Comparison of ENCODE assay signal across 18 mouse cellular contexts in the genomic region with DNA sequence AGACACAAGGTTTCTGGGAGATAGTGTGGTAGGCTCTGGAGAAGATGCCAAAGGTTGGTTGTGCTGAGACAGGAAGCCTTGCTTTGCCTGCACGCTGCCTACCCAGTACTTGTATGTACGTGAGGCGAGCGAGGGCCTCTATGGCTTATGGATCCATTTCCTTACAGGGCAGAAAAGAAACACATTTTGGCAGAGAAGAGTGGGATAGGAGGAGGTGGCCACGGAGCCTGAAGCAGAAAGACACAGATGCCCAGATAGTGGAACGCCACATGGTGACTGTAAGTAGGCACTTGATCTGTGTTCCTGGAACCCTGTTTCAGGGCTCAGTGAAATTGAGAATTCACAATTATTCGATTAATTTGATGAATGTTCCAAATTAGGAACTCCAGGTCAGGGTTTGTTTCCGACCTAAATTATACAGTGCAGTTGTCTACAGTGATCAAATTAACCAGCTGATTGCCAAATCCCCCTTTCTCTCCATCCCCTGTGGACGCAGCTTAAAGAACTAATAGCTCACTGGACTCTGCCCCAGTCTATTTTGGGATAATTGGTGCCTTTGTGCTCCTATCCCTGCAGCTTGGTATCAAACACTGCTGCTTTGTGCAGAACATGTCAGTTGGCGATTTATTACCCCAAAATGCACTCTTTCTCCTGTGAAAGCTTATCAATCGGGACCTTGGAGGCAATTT.
DNase-seq lines count a peak whose midpoint lies in the region; ATAC-seq and TF ChIP-seq lines count a peak whose summit lies in the region.
"Had no signal": no experiment of that assay in that cellular context is flagged by ENCODE, and none has a peak within 500 bp of the region (broad histone marks: within the 10 kb centered on the region; RNA-seq: fewer than 3 reads in every experiment).

No protein-coding gene starts in this region.

- H3K4me1 ChIP-seq in embryonic facial prominence, embryonic 13.5 days, result peaks cover 18% of the 10 kb centered on the region
- H3K4me1 ChIP-seq in forebrain, embryonic 12.5 days, result peaks cover 13% of the 10 kb centered on the region; the same call in 1 of the 2 replicates
- H3K4me1 ChIP-seq in midbrain, postnatal 0 days (ENCODE audit: insufficient read depth, low read length), result no peaks in the 10 kb centered on the region
- H3K4me1 ChIP-seq: limb, embryonic 15.5 days had no signal

- ATAC-seq in embryonic facial prominence, embryonic 13.5 days (ENCODE audit: insufficient number of reproducible peaks, insufficient read depth, low FRiP score, low TSS enrichment, low read depth), result no peak
- ATAC-seq in forebrain, embryonic 12.5 days (ENCODE audit: low FRiP score), result peak; percentile 69; the same call in 1 of the 2 replicates
- ATAC-seq in midbrain, postnatal 0 days (ENCODE audit: low FRiP score), result no peak
- ATAC-seq: Patski had no signal

- peak; percentile 13 for DNase-seq in layer of hippocampus, postnatal 14 days (ENCODE audit: low spot score in 2 of 2)
- no peak for DNase-seq in layer of hippocampus, adult 9-11 months
- DNase-seq in midbrain, postnatal 0 days (ENCODE audit: low spot score), result peak; percentile 18
- DNase-seq in cerebellum, adult 9-10 months, result no peak
- DNase-seq in urinary bladder, postnatal 14 days (ENCODE audit: low spot score), result no peak
- DNase-seq: cerebellum, postnatal 14 days; gastrocnemius, adult 2 months; heart, postnatal 36 days; lung, adult 2 months; right cerebral cortex, postnatal 4 days had no signal

- TF ChIP-seq CTCF in midbrain, postnatal 0 days (IDR thresholded peaks at IDR 0.05), result no peak

- no peaks in the 10 kb centered on the region for H3K9me3 ChIP-seq in embryonic facial prominence, embryonic 13.5 days
- no peaks in the 10 kb centered on the region for H3K9me3 ChIP-seq in forebrain, embryonic 12.5 days
- no peaks in the 10 kb centered on the region for H3K9me3 ChIP-seq in midbrain, postnatal 0 days (ENCODE audit: low read length)
- H3K9me3 ChIP-seq: limb, embryonic 15.5 days had no signal

- peaks cover 11% of the 10 kb centered on the region for H3K27me3 ChIP-seq in embryonic facial prominence, embryonic 13.5 days
- peaks cover 4% of the 10 kb centered on the region; the same call in 1 of the 2 replicates for H3K27me3 ChIP-seq in forebrain, embryonic 12.5 days
- H3K27me3 ChIP-seq in midbrain, postnatal 0 days (ENCODE audit: insufficient read depth, low read length), result 0 out of 2 replicates have a peak, but pooled peaks cover 4% of the 10 kb centered on the region
- H3K27me3 ChIP-seq: CH12.LX; limb, embryonic 15.5 days; Patski had no signal

- H3K27ac ChIP-seq in embryonic facial prominence, embryonic 13.5 days, result no peak overlapping the region
- H3K27ac ChIP-seq in forebrain, embryonic 12.5 days, result peak overlapping the region; percentile 61; the same call in 1 of the 2 replicates
- no peak overlapping the region for H3K27ac ChIP-seq in midbrain, postnatal 0 days (ENCODE audit: low read depth, low read length)
- H3K27ac ChIP-seq: gastrocnemius, adult 2 months; kidney, postnatal 0 days; left cerebral cortex, adult 2 months; limb, embryonic 15.5 days had no signal

- H3K4me2 ChIP-seq in embryonic facial prominence, embryonic 13.5 days, result peak overlapping the region; percentile 14; the same call in 1 of the 2 replicates
- H3K4me2 ChIP-seq in forebrain, embryonic 12.5 days, result peak overlapping the region; percentile 11; the same call in 1 of the 2 replicates
- no peak overlapping the region for H3K4me2 ChIP-seq in midbrain, postnatal 0 days (ENCODE audit: low read depth, low read length, poor library complexity, severe bottlenecking)
- H3K4me2 ChIP-seq: limb, embryonic 15.5 days had no signal

- no peak overlapping the region for H3K4me3 ChIP-seq in embryonic facial prominence, embryonic 13.5 days
- H3K4me3 ChIP-seq in forebrain, embryonic 12.5 days (replicated peaks), result no peak overlapping the region
- no peak overlapping the region for H3K4me3 ChIP-seq in midbrain, postnatal 0 days (ENCODE audit: low read depth, low read length)
- H3K4me3 ChIP-seq: erythroblast, embryonic 14.5 days; gastrocnemius, adult 2 months; left cerebral cortex, adult 2 months; limb, embryonic 15.5 days had no signal

- H3K36me3 ChIP-seq in embryonic facial prominence, embryonic 13.5 days, result no peaks in the 10 kb centered on the region
- no peaks in the 10 kb centered on the region for H3K36me3 ChIP-seq in forebrain, embryonic 12.5 days (replicated peaks)
- no peaks in the 10 kb centered on the region for H3K36me3 ChIP-seq in midbrain, postnatal 0 days (ENCODE audit: insufficient read depth, low read length)
- H3K36me3 ChIP-seq: limb, embryonic 15.5 days had no signal

- no peak overlapping the region for H3K9ac ChIP-seq in embryonic facial prominence, embryonic 13.5 days
- H3K9ac ChIP-seq in forebrain, embryonic 12.5 days, result no peak overlapping the region
- no peak overlapping the region for H3K9ac ChIP-seq in midbrain, postnatal 0 days (replicated peaks; ENCODE audit: low read length, poor library complexity, severe bottlenecking)
- H3K9ac ChIP-seq: limb, embryonic 15.5 days had no signal

- 36% methylated on average over 11 of the region's 11 CpGs for WGBS in embryonic facial prominence, embryonic 13.5 days
- 31% methylated on average over 11 of the region's 11 CpGs for WGBS in forebrain, embryonic 12.5 days
- WGBS in midbrain, postnatal 0 days, result 63% methylated on average over 11 of the region's 11 CpGs

Comparison
In these comparisons a context has a peak if more than half of its experiments do, and no peak if none do; other contexts are left out.
1. DNase-seq: peak in layer of hippocampus, postnatal 14 days (2 of 2) and midbrain, postnatal 0 days (single experiment); none in layer of hippocampus, adult 9-11 months (single experiment), cerebellum, adult 9-10 months (single experiment) and urinary bladder, postnatal 14 days (single experiment).